Mouse (Mus musculus) intestine, embryonic 14.5 days (tissue): ENCODE results near the gene Trhr2. TPM values are rescaled to one million over a fixed set of nuclear protein-coding genes. Genes with fewer than 3 reads are reported as not detected.
"Not testable (repeated sequence)": the region's sequence is repeated elsewhere in the genome, so short reads cannot be mapped to it uniquely, and the experiment has no call there.

Experiments
- ATAC-seq: fragments of 200-750 bp; cut with Nextera tagmentation; replicated peaks from 2 replicates; pipeline ENCODE4 v1.8.0; 2017; ENCODE audit warnings: low read depth, moderate number of reproducible peaks, moderate TSS enrichment, moderate library complexity; ENCODE audit not compliant: low FRiP score, low TSS enrichment
- DNase-seq: peaks from one replicate; pipeline ENCODE4 v3.0.0-alpha.2; 2018; ENCODE audit warnings: low spot score
- H3K27ac ChIP-seq: fragments of 300-500 bp; sonication (generic); 2 replicates; pipeline ENCODE4 v1.5.1; 2014; ENCODE audit warnings: low read depth, mild to moderate bottlenecking, control low read depth
- H3K27me3 ChIP-seq: fragments of 300-500 bp; sonication (generic); replicated peaks from 2 replicates; pipeline ENCODE4 v1.6.1; 2014; ENCODE audit warnings: low read length, control low read depth; ENCODE audit not compliant: control insufficient read depth, insufficient read depth
- H3K36me3 ChIP-seq: fragments of 300-500 bp; sonication (generic); 2 replicates; pipeline ENCODE4 v1.6.1; 2014; ENCODE audit warnings: low read length, control low read depth; ENCODE audit not compliant: control insufficient read depth, insufficient read depth
- H3K4me1 ChIP-seq: fragments of 300-500 bp; sonication (generic); replicated peaks from 2 replicates; pipeline ENCODE4 v1.6.1; 2014; ENCODE audit warnings: low read length, control low read depth, mixed read lengths; ENCODE audit not compliant: control insufficient read depth, insufficient read depth
- H3K4me2 ChIP-seq: fragments of 300-500 bp; sonication (generic); 2 replicates; pipeline ENCODE4 v1.6.1; 2014; ENCODE audit warnings: low read length
- H3K4me3 ChIP-seq: fragments of 300-500 bp; sonication (generic); 2 replicates; pipeline ENCODE4 v1.5.1; 2014; ENCODE audit warnings: low read depth, low read length, control low read depth, mixed read lengths
- H3K9ac ChIP-seq: fragments of 300-500 bp; sonication (generic); 2 replicates; pipeline ENCODE4 v1.6.1; 2014; ENCODE audit warnings: mild to moderate bottlenecking, low read length
- H3K9me3 ChIP-seq: fragments of 300-500 bp; sonication (generic); 2 replicates; pipeline ENCODE4 v1.6.1; 2016; ENCODE audit warnings: low read length, control low read depth; ENCODE audit not compliant: control insufficient read depth
- WGBS: fragments of 180-500 bp; shearing (Covaris S2); extraction: QIAGEN DNeasy Blood & Tissue Kit; methylation state at CpG from one replicate; pipeline ENCODE4 v1.1.7; 2014; 5-methylcytosine and 5-hydroxymethylcytosine counted together
- polyA plus RNA-seq: library from polyadenylated mRNA; unstranded; fragments of >200 nt; fragmentation: Nextera tagmentation; extraction: Ambion mirVana; gene quantifications from 2 replicates; pipeline ENCODE4 v1.2.1, GENCODE M21; 2014

Gene Trhr2
- polyA plus RNA-seq, 1 experiment from 2014 or later, result not detected

DNA sequence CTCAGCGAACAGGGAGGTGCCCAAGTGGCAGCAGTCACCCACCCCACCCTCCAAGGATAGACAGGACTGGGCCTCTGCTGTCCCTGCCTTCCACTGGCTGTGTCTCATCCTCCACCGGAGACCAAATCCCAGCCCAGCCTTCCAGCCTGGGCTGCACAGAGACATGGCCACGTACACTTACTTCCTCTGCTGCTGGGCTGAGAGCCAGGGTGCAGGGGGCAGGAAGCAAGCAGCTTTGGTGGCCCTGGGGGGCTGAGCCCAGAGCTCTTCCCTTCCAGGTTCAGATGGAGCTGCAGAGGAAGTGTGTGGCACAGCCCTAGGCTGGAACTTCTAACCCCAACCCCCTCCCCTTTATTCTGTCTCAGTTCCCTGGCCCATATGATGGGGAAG, 29.4 kb downstream of the Trhr2 start:
- peaks cover 25% of the 10 kb centered on the region for H3K4me1 ChIP-seq
- no peak overlapping the region for H3K9ac ChIP-seq
- peaks cover 14% of the 10 kb centered on the region for H3K27me3 ChIP-seq
- ATAC-seq, result no peak
- DNase-seq, result no peak
- no peak overlapping the region for H3K4me3 ChIP-seq
- H3K36me3 ChIP-seq, result peaks cover 14% of the 10 kb centered on the region; the same call in 1 of the 2 replicates
- H3K4me2 ChIP-seq, result no peak overlapping the region
- H3K9me3 ChIP-seq, result no peaks in the 10 kb centered on the region
- 41% methylated on average over 3 of the region's 3 CpGs for WGBS
- H3K27ac ChIP-seq, result no peak overlapping the region; the same call in 1 of the 2 replicates

DNA sequence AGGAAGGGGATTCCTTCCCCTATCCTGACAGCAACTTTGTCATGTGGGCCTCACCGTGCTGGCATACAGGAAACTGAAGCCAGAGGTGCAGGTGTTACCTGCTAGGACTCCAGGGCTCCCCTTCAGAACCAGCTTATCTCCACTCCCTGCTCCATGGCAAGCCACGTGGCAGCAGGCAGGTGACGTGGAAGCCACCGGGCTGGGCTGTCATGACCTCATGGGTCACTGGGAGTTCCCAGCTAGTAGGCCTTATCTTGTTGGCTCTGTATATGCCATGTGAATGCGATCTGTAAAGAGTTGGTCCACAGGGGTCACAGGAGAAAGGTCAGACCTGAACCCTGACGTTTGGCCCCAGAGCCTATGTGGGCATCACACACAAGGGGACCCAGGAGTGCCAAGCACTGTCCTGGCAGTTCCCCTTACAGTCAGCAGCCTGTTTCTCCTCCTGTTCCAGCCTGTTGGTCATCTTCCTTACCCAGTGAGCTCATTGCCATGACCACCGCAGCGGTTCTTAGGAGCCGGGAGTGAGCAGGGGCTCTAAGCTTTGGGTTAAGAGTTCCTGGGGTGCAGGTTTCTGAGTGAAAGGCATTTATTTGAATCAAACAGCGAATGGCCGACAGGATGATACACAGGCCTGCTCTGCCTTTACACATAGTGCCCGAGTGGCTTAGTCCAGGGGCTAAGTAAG, 30.0 kb downstream of the Trhr2 start:
- WGBS, result 71% methylated on average over 12 of the region's 12 CpGs
- Histone ChIP-seq H3K4me3 (no peak overlapping the region), H3K36me3 (peaks cover 14% of the 10 kb centered on the region; the same call in 1 of the 2 replicates), H3K27ac (no peak overlapping the region; the same call in 1 of the 2 replicates), H3K4me1 (peaks cover 25% of the 10 kb centered on the region), H3K4me2 (no peak overlapping the region), H3K9ac (no peak overlapping the region), H3K9me3 (no peaks in the 10 kb centered on the region), H3K27me3 (peaks cover 8% of the 10 kb centered on the region)
- DNase-seq (no peak), ATAC-seq (no peak)

DNA sequence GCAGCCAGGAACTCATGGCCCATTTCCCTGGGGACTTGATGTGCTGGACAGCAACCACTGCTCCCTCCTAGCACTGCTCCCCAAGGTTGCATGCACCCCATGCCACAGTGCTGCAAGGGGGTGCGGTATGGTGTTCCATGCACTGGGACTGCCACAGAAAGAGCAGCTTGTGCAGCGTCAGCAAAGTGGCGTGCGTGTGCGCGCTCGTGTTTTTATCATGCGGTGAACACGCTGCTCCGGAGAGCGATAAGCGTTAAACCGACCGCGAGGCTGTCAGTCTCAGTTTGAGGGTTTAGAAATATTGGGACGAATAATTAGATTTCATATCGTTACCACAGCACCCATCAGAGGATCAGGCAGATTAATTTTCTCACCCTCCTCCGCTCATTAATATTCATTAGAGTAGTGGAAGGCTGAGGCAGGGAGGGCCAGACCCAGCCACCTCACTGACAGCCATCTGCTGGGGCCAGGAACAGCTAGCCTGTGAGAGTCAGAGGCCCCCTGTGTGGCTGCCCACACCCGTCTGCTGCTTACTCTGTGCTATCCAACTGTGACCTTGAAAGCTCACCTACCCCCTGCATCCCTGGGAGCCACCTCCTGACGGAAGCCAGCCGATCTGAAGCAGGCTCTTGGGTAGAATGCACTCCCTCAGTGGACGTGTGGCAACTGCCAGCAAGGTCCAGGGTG, 30.9 kb downstream of the Trhr2 start:
- Histone ChIP-seq H3K9ac (no peak overlapping the region), H3K36me3 (peaks cover 5% of the 10 kb centered on the region; the same call in 1 of the 2 replicates), H3K4me3 (no peak overlapping the region), H3K27ac (no peak overlapping the region), H3K4me1 (peaks cover 32% of the 10 kb centered on the region), H3K4me2 (no peak overlapping the region), H3K27me3 (no peaks in the 10 kb centered on the region), H3K9me3 (no peaks in the 10 kb centered on the region)
- ATAC-seq (no peak), DNase-seq (no peak)
- WGBS, result 77% methylated on average over 22 of the region's 22 CpGs

DNA sequence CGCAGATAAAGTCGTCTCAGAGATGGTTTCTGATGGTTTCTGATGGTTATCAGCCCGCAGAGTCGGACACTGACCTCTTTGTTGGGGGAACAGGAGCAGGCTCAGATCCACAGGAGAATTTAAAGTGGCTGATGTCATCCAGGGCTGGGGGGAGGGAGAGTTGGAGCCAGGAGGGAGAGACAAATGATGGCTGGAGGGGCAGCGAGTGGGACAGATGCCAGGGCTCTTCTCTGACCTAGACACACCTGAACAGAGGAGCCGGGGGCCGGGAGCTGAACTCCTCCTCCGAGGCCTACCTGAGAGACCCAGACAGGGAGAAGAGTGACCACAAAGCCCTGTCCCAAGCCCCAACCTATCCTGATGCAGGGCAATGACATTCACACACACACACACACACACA, 31.5 kb downstream of the Trhr2 start:
- Histone ChIP-seq H3K4me1 (peaks cover 35% of the 10 kb centered on the region), H3K9ac (0 out of 2 replicates have a peak overlapping the region, but pooled peaks have one; percentile 11), H3K4me2 (no peak overlapping the region), H3K27ac (no peak overlapping the region), H3K36me3 (0 out of 2 replicates have a peak, but pooled peaks cover 3% of the 10 kb centered on the region), H3K9me3 (no peaks in the 10 kb centered on the region), H3K4me3 (no peak overlapping the region), H3K27me3 (no peaks in the 10 kb centered on the region)
- DNase-seq, result no peak
- WGBS, result 59% methylated on average over 8 of the region's 8 CpGs
- ATAC-seq, result no peak

DNA sequence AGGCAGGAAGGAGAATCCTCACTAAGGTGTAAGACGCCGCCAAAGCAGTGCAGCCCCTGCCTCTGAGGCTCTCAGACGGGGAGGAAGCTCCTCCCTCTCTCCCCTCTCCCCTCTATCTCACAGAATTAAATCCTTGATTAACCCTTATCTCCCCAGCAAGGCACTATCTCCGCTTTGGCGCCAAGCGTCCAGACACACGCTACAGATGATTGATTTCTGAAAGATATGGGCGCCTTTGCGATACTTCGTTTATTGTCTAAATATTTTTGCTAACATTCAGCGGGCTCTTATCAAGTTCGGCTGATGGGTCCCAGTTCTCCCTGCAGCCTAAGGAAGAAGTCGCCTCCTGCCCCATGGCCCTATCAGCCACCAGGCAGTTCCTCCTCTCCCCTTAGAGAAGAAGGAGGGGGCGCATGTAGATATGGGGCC, 34.4 kb downstream of the Trhr2 start:
- Histone ChIP-seq H3K4me3 (no peak overlapping the region), H3K27me3 (no peaks in the 10 kb centered on the region), H3K4me1 (peaks cover 31% of the 10 kb centered on the region), H3K4me2 (peak overlapping the region; percentile 39), H3K27ac (no peak overlapping the region), H3K36me3 (no peaks in the 10 kb centered on the region), H3K9ac (no peak overlapping the region), H3K9me3 (no peaks in the 10 kb centered on the region)
- WGBS, result 15% methylated on average over 14 of the region's 14 CpGs
- no peak for ATAC-seq
- DNase-seq, result no peak

DNA sequence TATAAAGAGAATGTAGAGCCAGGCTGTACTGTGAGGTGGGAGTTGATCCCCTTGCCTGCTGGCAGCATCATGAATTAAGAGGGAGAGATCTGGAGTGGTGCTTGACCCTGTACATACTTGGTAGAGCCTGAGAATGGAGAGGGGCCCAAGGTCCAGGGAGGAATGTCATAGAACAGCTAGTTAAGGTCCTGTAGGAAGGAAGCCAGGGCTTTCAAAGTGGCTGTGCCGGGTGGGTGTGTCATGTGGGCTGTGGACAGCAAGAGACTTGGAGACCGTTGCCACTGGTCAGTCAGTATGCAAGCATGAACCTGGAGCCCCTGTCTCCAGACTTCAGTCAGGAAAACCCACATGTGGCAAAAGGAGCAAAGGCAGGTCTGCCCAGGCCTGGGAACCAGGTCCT, 35.4 kb downstream of the Trhr2 start:
- Histone ChIP-seq H3K4me1 (peaks cover 29% of the 10 kb centered on the region), H3K4me3 (no peak overlapping the region), H3K9ac (0 out of 2 replicates have a peak overlapping the region, but pooled peaks have one; percentile 13), H3K9me3 (no peaks in the 10 kb centered on the region), H3K27ac (no peak overlapping the region), H3K27me3 (no peaks in the 10 kb centered on the region), H3K4me2 (no peak overlapping the region; the same call in 1 of the 2 replicates), H3K36me3 (no peaks in the 10 kb centered on the region)
- ATAC-seq (no peak), DNase-seq (no peak)
- 64% methylated on average over 2 of the region's 2 CpGs for WGBS

DNA sequence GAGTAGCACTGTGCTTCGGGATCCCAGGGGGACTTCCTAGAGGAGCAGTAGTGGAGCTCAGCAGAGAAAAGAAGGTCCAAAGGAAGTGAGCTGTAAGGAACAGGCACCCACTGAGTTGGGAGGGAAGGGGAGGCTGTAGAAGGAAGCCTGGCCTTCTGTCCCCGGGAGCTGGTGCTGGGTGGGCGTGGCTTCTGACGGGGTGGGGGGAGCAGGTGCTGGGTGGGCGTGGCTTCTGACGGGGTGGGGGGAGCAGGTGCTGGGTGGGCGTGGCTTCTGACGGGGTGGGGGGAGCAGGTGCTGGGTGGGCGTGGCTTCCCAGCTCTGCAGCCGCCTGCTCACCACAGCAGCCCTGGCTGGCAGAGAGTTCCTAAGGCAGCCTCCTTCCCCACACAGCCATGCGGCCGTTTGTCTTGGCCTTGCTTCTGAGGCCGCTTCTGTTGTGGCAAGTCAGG, 36.6 kb downstream of the Trhr2 start:
- peak overlapping the region; percentile 62 for H3K27ac ChIP-seq
- H3K36me3 ChIP-seq, H3K4me3 ChIP-seq, H3K27me3 ChIP-seq, H3K9ac ChIP-seq, DNase-seq, H3K9me3 ChIP-seq: not testable (repeated sequence)
- H3K4me1 ChIP-seq, result peaks cover 32% of the 10 kb centered on the region
- peak; percentile 55; the same call in 1 of the 2 replicates for ATAC-seq
- 5% methylated on average over 10 of the region's 13 CpGs for WGBS
- 0 out of 2 replicates have a peak overlapping the region, but pooled peaks have one; percentile 18 for H3K4me2 ChIP-seq

DNA sequence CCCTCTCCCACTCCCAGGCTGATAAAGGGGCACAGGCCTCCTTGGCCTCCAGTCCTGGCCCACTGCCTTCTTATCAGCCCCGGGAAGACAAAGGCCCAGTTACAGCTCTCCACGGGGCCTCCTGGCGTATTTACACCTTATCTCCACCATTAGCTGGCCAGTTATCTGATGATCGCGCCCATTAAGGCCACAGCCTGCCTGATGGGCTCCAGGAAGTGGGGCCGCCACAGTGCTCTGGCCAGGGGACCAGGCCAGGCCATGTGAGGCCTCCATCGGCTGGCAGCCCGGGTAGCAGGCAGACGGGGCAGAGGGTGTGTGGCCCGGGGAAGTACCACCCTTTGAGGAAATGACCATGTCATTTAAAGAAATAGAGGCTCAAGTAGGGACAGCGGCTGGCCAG, 37.8 kb downstream of the Trhr2 start:
- peak overlapping the region; percentile 48; the same call in 1 of the 2 replicates for H3K27ac ChIP-seq
- 39% methylated on average over 11 of the region's 11 CpGs for WGBS
- peaks cover 36% of the 10 kb centered on the region for H3K4me1 ChIP-seq
- DNase-seq (no peak), ATAC-seq (peak; percentile 13; the same call in 1 of the 2 replicates)
- H3K27me3 ChIP-seq, result no peaks in the 10 kb centered on the region
- no peak overlapping the region for H3K9ac ChIP-seq
- H3K9me3 ChIP-seq, result no peaks in the 10 kb centered on the region
- H3K36me3 ChIP-seq, result no peaks in the 10 kb centered on the region
- H3K4me2 ChIP-seq, result no peak overlapping the region
- no peak overlapping the region for H3K4me3 ChIP-seq
